Mouse (Mus musculus): Measurements from ENCODE around the gene Mrgpra9. TPM values are rescaled to one million over a fixed set of nuclear protein-coding genes. Genes with fewer than 3 reads are reported as not detected.

Mrgpra9 gene
- not detected in 2 replicates for polyA plus RNA-seq (2015; fragmentation: Nextera tagmentation; extraction: Ambion mirVana)

GRCm38 (mm10) chr7:47252770-47253169 lies at the start of gene Mrgpra9:
Gene Mrgpra9 (minus strand): TSS chr7:47252848.

GRCm38 (mm10) chr7:47204830-47205229 lies 47.8 kb downstream of the Mrgpra9 start, which contains the start of gene Mrgpra6:
Gene Mrgpra6 (minus strand): TSS chr7:47204920.

Other genes with a start within 250 kb of the Mrgpra9 start
- gene Spty2d1, start 244.4 kb downstream of the Mrgpra9 start, polyA plus RNA-seq (2015; fragmentation: Nextera tagmentation; extraction: Ambion mirVana), result 7.1 and 9.0 TPM in 2 replicates
- gene Tmem86a, start 202.2 kb downstream of the Mrgpra9 start, polyA plus RNA-seq (2015; fragmentation: Nextera tagmentation; extraction: Ambion mirVana), result 67.6 and 102 TPM in 2 replicates
- 1.5 and 5.6 TPM in 2 replicates for gene Ptpn5, start 119.2 kb downstream of the Mrgpra9 start, polyA plus RNA-seq (2015; fragmentation: Nextera tagmentation; extraction: Ambion mirVana)
- gene Mrgpra6, start 47.9 kb downstream of the Mrgpra9 start, polyA plus RNA-seq (2015; fragmentation: Nextera tagmentation; extraction: Ambion mirVana), result not detected in 2 replicates
- gene Mrgpra1, start 101.4 kb upstream of the Mrgpra9 start, polyA plus RNA-seq (2015; fragmentation: Nextera tagmentation; extraction: Ambion mirVana), result not detected in 2 replicates
- not detected in 2 replicates for gene Mrgpra2a, start 199.3 kb upstream of the Mrgpra9 start, polyA plus RNA-seq (2015; fragmentation: Nextera tagmentation; extraction: Ambion mirVana)

All from adrenal gland, postnatal 0 days (tissue).